Mouse (Mus musculus): ENCODE results near the gene Zdhhc3.
A peak's percentile ranks its signal among the peaks of the same experiment; 100 is the strongest.

Gene Zdhhc3

DNA sequence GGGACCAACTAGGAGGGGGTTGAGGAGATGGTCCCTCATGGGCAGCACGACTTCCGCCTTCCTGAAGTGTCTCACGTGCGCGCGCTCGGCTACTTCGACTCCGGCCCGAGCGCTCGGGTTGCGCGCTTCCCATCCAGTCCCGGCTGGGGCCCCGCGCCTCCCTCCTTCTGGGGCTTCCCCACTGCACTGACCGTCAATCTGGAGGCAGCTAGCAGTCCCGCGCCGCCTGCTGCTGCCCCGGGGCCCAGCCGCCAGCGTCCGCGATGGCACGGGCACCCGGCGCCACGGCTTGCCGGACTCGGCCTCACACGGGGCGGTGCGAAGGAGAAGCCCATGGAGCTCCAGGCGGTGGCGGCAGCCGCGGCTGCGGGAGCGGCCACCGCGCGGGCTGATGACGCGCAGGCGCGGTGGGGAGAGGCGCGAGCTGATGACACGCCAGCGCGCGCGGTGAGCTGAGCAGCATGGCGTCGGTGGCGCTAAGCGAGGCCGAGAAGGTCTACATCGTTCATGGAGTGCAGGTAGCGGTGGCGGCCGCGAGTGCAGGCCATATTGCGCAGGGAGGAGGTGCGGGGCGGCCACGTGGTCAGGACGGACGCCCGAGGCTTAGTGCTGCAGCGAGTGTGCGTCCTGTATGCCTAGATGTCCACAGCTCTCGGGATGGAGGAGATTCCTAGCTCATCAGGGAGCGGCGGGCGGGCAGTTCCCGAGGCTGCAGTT, at the start of gene Zdhhc3, which contains the start of gene Exosc7:
TSS of gene Zdhhc3 (minus strand) at position 401 of the 717 bp plus-strand sequence.
TSS of gene Exosc7 (plus strand) at position 411 of the 717 bp plus-strand sequence.
- peak; percentile 70 to 79 for DNase-seq

DNA sequence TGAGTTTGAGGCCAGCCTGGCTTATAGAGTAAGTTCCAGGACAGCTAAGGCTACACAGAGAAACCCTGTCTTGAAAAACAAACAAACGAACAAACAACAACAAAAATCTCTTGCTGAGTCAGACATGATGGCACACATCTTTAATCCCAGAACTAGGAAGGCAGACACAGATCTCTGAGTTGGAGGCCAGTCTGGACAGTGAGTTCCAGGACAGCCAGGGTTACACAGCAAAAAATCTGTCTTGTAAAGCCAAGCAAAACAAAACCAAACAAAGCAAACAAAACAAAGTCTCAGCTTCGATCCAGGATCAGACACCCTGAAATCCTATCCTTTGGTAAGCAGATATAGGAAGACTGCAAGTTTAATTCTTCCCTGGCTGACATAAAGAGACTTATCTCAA, 48.8 kb upstream of the Zdhhc3 start:
- no peak for DNase-seq

DNA sequence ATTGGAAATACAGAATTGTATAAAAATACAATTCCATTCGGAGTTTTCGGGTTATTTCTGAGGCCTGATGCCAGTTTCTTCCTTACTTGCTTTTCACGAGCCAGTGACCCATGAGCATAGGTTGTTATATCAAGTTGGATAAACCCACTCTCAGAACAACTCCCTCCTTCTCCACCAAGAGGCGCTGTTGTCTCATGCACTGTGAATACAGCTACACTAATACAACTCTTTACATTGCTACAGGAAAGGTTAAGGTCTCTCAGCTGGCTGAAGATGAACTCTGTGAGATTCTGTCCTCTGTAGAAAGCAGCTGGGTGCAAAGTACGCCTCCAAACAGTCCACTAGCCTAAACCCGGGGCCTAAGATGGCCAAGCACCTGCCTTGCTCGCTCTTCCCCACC, 46.3 kb upstream of the Zdhhc3 start:
- DNase-seq = peak; percentile 63 to 88

DNA sequence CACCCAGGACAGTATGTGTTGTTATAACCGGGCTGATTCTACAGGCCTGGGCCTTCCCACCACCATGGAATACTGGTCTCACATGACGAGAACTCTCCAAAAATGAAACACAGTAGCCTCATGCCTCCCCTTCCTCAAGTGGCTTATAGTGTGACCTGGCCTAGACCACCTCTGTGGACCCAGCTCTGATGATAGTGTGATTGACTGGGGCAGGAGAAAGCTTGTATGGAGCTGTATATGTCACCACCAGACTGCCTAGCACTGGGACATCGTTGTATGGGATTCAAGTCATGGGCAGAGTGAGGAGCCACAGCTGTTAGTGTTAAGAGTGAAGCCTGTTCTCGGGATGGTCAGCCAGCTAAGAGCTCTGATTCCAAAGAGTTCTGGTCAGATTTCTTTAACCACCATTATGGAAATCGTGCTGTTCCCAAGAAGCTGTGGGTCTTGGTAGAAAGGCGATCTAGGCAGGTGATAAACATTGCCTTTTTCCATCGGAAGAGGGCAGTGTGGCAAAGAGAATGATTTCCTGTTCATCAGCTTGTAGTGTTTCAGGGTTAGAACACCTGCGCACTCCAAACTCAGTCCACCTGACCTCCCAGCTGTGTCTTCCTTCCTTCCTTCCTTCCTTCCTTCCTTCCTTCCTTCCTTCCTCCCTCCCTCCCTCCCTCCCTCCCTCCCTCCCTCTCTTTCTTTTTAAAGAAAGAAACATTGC, 45.3 kb upstream of the Zdhhc3 start:
- DNase-seq = peak; percentile 39 to 52

DNA sequence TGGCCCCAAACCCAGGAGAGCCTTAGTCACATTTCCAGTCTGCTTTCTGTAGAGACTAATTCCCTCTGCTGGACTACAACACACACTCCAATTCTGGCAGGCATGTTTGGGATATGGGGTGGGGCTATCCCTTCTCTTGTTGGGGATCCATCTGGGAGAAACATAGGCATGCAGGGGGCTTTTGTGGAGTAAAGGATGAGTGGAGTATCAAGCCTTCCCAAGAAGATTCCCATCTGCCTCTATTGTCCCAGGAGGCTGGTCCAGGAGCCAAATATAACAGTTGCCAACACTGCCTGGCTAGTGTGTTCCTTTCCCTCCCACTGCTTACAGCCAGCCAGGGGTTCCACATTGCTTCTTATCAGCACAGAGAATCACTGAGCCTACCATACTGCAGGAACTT, 44.7 kb upstream of the Zdhhc3 start:
- no peak for DNase-seq

DNA sequence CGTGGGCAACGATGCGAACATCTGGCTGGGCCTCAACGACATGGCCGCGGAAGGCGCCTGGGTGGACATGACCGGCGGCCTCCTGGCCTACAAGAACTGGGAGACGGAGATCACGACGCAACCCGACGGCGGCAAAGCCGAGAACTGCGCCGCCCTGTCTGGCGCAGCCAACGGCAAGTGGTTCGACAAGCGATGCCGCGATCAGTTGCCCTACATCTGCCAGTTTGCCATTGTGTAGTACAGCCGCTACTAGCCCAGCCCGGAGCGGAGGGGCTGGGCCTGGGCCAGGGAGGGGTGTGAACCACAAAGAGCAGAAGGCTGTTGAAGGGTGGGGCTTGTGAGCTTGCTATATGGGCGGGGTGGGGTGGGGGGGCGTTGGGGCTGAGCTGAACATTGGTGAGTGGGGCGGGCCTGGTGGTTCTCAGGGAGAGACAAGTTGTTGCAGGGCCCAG, 43.9 kb upstream of the Zdhhc3 start:
- peak; percentile 30 to 40 for DNase-seq

DNA sequence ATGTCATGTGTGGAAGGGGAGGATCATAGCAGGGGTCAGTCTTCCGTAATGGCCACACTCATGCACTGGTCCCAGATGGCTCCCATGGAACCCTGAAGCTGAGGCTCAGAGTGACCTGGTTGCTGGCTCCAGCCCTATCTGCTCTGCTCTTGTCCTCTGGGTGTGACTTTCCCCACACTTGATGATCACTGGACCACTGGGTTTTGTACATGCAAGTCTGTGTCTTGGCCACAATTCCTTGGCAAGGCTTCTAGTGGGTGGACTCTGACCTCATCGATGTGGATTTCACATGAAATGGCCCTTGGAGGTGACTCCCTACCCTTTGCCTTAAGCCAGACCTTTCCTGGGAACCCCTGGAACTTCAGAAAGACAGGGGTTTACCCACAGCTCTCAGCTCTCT, 40.1 kb upstream of the Zdhhc3 start:
- DNase-seq = peak; percentile 37 to 53

DNA sequence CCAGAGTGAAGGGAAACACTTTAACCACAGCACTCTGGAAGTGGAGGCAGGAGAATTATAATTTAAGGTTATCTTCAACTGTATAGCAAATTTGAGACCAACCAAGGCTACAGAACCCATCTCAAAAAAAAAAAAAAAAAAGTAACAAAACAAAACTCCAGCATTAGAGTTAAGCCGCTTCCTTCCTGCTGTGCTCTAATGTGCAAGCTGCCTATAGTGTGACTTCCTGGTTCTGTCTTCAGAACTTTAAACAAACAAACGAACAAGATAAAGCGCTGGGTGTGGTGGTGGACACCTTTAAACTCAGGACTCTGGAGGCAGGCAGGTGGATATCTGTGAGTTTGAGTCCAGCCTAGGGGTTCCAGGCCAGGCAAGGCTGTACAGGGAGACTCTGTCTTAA, 39.0 kb upstream of the Zdhhc3 start:
- no peak for DNase-seq

DNA sequence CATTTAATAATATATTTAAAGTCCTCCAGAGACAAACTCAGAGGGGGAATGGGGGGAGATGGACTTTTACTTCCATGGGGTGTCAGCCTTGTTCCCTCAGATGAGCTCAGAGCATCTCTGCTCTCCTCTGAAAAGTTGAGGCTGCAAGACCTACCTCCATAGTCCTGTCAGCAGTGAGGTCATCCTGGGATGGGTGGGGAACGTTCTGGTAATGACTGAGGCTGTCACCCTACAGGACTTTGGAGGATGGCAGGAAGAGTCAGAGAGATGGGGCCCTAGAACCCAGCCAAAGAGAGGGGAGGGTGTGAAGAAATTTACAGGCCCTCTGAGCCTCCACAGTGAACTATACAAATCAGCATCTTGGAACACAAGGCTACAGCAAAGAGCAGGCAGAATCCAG, 38.6 kb upstream of the Zdhhc3 start:
- DNase-seq = no peak

DNA sequence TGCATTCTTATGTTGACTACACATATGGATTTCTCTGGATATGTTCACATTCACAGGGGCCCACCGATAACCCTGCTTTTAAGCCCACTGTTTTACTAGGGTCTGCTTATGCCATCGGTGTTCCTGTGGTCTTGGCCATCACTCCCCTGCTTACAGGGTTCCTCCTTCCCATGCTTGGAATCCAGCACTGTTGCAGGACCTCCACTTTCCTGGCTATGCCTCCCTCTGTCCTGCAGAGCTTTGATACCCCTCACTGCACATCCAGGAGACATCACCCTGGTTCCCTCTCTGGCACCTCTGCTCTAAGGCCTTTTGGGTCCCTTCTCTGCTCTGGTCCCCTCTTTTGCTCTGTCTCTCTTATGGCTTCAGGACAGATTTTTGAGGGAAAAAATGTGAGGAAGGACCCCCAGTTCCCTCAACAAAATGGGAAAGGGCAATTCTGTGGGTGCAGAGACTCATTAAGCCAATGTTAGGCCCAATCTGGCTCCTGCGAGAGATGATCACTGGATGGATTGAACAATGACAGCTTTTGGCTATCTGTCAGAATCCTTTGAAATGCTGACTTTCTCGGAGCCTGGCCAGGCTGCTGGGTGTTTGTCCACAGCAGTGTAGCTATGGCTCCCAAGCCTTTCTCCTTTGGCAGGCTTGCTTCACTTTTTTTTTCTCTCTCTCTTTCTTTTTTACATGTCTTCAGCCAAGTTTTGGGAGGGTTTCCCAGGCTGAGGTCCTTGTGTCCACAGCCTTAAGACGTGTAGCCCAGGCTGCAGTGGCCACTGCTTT, 37.4 kb upstream of the Zdhhc3 start, which contains the start of gene Clec3b:
TSS of gene Clec3b (plus strand) at position 706 of the 780 bp plus-strand sequence.
- DNase-seq = peak; percentile 49 to 64

DNA sequence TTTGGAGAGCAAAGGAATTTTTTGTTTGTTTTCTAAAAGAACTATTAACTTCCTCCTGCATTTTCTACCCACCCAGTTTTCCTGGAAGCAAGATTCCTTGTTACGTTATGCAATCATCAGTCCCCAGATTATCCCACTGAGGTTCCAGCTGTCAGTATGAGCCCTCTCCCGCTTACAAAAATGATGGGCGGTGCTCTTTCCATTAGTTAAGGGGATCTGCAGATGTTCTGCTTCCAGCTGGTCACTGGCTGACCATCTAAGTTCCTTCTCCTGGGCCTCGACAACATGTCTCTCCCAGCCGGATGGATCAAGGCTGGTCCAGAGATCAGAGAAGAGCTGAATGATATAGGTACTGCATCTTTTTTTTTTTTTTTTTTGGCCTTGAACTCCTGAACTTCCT, 35.4 kb upstream of the Zdhhc3 start:
- no peak for DNase-seq

DNA sequence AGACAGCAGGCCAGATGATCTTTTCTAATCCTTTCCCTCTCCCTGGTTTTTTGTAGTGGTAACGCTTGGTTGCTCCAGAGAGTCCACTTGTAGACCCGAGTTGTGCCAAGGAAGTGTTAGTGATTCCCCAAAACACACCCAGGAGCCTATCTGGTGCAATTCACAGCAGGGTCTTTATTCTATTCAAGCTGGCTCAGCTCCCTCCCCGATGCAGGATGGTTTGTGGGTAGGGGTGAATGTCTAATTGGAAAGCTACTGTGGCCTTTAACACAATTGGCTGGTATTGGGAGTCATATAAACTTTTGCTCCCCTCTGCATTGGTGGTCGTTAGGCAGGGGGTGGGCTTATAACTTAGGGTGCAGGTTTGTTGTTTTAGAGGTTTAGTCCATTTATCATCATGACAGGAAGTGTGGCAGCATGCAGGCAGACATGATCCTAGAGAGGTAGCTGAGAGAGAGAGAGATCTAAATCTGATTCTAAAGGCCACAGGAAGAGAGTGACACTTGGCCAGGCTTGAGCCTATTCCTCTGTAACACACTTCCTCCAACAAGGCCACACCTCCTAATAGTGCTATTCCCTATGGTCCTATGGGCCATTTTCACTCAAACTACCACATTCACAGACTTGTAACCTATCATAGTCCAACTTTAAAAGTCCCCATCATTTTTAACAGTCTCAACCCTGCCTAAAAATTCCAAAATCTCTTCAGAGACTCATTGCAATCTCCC, 27.0 kb upstream of the Zdhhc3 start:
- DNase-seq = no peak

DNA sequence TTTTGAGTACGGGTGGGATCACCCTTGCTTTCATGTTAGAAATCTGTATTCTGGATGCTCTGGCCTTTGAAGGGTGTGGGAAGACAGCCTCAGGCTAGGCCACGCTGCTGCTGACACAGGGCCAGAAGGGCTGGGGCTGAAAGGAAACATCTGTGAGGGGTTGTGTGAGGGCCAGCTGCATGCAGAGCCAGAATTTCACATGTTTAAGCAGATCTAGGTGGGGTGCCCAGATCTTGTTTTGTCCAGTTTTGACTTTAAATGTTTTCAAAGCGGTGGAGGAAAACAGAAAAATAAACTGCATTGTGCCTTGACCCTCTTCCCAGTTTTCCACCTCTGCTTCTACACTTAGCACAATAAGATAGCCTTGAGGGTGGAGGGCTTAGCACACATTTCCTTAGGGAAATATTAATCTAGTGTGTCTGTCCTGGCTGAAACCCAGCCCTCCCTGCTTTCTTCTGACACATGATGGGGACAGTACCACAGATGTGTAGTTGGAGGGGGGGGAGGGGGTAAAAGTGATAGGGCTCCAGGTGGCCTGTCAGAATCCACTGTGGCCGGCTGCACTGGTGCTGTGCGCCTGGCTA, 26.0 kb upstream of the Zdhhc3 start:
- DNase-seq = peak; percentile 25 to 37

DNA sequence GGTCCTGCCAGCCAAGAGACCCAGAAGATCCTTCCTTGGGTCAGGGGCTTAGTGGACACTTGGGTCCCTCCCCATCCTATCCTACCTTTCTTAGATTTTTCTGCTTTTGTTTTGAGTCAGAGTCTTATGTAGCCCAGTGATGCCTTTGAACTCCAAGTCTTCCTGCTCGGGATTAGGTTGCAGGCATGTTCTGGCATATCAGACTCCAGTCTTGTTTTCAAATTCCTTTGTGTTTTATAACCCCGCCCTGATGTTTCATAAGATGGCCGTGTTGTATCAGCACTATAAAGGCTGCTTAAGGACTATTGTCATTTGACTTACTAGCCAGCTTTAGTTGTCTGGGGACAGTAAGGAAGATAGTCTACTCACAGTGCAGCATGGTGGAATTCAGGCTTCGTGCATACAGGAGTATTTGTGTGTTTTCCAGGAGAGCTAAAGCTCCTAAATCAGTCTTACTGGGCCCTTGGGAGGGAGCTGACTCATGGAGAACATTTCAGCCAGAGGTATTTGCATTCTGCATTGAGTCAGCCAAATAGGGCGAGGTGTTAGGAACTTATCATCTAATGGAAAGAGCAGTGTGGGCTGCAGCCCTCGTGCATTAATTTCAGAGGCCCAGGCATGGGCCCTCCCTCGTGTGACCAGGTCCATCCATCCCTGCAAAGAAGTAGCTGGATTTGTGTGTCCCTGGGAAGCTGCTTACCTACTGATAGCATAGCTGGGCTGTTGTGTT, 24.1 kb upstream of the Zdhhc3 start:
- DNase-seq = no peak

DNA sequence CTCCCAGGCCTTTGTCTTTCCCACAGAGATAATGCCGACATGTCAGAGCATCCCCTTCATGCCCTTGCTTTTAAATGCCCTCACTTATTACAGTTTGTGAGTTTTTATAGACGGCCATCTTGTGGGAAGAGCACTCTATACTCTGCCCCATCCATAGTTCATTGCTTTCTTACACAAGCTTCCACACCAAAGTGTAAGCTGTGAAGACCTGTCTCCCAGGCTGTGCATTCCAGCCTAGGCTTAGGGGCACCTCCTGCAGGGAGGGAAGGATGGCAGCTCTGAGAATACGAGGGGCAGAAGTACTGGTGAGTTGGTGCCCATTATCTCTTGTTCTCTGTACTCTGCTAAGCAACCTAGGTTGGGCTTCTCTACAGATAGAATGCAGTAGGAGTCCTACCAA, 20.0 kb upstream of the Zdhhc3 start:
- DNase-seq = no peak

DNA sequence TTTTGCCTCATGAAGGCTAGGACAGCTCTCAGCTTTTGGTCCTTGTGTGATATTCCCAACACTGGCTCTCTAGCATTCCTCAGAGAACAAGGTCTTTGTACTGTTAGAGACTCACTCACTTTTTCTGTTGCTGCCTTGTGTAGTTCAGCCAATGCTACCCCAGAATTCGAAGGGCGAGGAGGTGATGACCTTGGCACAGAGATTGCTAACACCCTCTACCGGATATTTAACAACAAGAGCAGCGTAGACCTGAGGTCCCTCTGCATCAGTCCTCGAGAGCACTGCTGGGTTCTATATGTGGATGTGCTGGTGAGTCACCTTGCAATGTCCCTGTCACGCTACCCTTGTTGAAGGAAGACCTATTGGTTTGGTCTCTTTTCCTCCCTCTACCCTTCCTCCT, 14.7 kb upstream of the Zdhhc3 start:
- no peak for DNase-seq

DNA sequence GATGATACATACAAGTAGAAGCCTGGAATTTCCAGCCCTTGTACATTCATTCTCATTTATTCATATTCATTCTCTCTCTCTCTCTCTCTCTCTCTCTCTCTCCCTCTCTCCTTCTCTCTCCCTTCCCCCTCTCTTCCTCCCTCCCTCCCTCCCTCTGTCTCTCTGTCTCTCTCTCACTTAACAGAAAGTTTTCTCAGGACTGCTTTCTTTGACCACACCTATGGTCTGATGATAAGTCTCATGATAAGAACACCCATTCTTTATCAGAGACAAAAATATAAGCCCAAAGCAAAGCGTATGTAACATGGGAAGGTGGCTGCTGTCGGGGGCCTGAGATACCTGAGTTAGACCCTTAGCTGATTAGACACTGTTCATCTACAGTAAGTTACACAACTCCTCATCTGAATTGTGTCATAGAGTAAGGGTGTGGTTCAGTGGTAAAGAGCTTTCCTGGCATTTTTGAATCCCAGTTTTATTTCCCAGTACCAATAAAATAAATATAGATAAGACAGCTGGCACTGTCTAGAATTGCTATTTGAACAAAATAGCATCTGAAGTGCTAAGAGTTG, 11.5 kb upstream of the Zdhhc3 start:
- DNase-seq = no peak

DNA sequence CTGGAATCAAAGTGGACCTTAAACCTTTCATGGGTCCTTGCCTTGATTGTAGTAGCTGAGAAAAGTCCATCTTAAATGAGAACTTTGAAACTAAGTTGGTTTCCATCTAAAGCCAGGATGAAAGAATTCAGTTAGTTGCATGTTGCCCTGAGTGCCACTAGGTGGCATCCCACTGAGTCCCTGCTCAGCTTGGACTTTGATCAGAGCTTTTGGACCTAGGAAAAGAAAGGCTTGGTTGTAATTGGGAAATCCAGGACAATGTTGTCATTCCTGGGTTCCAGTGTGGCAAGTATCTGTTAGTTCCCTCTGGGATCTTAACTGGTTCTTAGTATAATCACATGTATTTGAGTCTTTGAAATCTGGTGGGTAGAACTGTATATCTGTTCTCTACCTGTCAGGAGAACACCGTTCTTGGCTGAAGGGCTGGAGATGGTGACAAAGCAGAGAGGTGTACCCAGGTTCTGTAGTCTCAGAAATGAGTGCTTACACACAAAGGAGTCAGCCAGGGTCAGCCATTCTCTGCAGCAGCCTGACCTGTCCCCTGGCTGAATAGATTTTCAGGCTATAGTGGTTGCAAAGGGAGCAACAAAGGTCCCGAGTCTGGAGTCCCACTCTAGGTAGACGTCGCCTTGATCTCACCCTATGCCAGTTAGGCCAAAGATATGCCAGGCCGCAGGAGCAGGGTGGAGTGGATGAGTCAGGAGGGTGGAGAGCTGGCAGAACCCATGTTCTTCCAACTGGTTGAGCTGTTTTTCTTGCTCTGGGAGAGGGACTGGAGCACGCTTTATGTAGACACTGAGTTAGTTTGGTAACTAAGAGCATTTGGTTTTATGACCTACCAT, 10.8 kb upstream of the Zdhhc3 start:
- DNase-seq = peak in 1 of 2 experiments; percentile 7

DNA sequence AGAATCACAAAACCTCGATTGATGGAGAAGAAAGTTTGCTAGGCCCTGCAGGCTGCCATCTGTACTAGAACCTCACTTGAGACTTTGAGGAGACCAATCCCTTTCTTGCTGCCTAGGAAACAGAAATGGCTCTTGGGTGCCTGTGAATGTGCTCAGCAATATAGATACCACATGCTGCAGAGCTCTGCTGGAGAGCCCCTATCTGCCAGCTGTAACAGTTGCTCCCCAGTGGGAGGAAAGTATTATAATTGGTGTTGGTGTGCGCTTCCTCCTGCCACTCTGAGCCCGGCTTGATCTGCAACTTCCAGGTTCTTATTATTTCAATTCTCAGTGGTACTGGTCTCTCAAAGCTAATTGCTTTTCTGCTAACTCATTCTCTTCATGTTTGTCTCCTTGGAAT, 10.0 kb upstream of the Zdhhc3 start:
- DNase-seq = no peak

DNA sequence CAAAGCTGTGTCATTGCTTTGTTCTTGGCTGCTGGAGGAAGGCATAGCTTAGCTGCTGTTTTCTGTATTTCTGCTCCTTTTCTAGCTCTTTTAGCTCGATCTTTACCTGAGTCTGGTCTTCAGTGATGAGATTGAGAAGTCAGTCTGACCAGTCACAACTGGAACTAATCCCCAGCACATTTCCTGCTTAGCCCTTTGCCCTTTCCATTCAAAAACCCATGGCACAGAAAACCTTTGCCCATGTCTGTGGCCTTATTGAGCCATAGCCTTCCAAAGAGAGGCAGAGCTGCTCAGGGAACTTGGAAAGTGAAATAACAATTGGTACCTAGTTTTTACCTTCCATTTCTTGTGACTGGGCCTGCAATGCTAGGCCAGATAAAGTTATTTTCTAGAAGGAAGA, 2.6 kb upstream of the Zdhhc3 start:
- no peak for DNase-seq
